Mouse (Mus musculus) heart, adult 2 months (tissue): ENCODE results near the gene Thrsp.

Source experiments
- CTCF ChIP-seq: fragments of 200-600 bp; IDR thresholded peaks from 2 replicates; pipeline ENCODE4 v1.8.1; 2022; ENCODE audit warnings: antibody characterized with exemption, mild to moderate bottlenecking, moderate library complexity
- EP300 ChIP-seq: fragments of 200-500 bp; IDR thresholded peaks from 2 replicates; pipeline ENCODE4 v1.6.1; 2011; ENCODE audit warnings: low read depth, low read length, control low read depth; ENCODE audit not compliant: insufficient read depth
- POLR2A ChIP-seq: fragments of 200-500 bp; IDR thresholded peaks from 2 replicates; pipeline ENCODE4 v1.6.1; 2011; ENCODE audit warnings: mild to moderate bottlenecking, low read depth, low read length, control low read depth; ENCODE audit not compliant: insufficient read depth

GRCm38 (mm10) chr7:97419163-97419562 lies 1.6 kb upstream of the Thrsp start:
- TF ChIP-seq EP300, result no peak
- TF ChIP-seq CTCF, result no peak
- no peak for TF ChIP-seq POLR2A
